Mouse (Mus musculus) C2C12 (cell line): Measurements from ENCODE around the gene Dntt.

Source experiments
- CTCF ChIP-seq: IDR thresholded peaks from one replicate; pipeline ENCODE4 v1.5.1; 2011; ENCODE audit not compliant: control insufficient read depth, insufficient read depth, insufficient read length
- MAX ChIP-seq: IDR thresholded peaks from one replicate; pipeline ENCODE4 v1.6.1; 2011; ENCODE audit warnings: mild to moderate bottlenecking, control low read depth
- MYOD1 ChIP-seq: IDR thresholded peaks from one replicate; pipeline ENCODE4 v1.6.1; 2011; ENCODE audit warnings: low read depth; ENCODE audit not compliant: control insufficient read depth, insufficient read length
- MYOG ChIP-seq: IDR thresholded peaks from one replicate; pipeline ENCODE4 v1.6.1; 2011; ENCODE audit not compliant: control insufficient read depth, insufficient read length; ENCODE audit errors: extremely low read depth
- USF1 ChIP-seq: IDR thresholded peaks from one replicate; pipeline ENCODE4 v1.6.1; 2011; ENCODE audit warnings: low read depth, mild to moderate bottlenecking, control low read depth, moderate library complexity

GRCm38 (mm10) chr19:41013591-41013990 lies 15.5 kb upstream of the Dntt start:
- TF ChIP-seq CTCF (no peak), USF1 (no peak), MYOG (no peak), MAX (no peak), MYOD1 (no peak)
